Mouse (Mus musculus) forebrain, postnatal 0 days (tissue): Measurements from ENCODE around the gene Vps37b. TPM values are rescaled to one million over a fixed set of nuclear protein-coding genes. Genes with fewer than 3 reads are reported as not detected.

Experiments
- ATAC-seq: fragments of 200-750 bp; cut with Nextera tagmentation; 2 replicates; pipeline ENCODE4 v1.8.0; 2017; ENCODE audit warnings: mild to moderate bottlenecking, moderate library complexity
- DNase-seq: peaks from one replicate; pipeline ENCODE4 v3.0.0-alpha.2; 2015
- H3K27ac ChIP-seq: fragments of 300-500 bp; sonication (generic); 2 replicates; pipeline ENCODE4 v1.5.1; 2014; ENCODE audit warnings: low read depth, mild to moderate bottlenecking, antibody characterized with exemption, low read length, moderate library complexity, mixed read lengths
- H3K27me3 ChIP-seq: fragments of 300-500 bp; sonication (generic); 2 replicates; pipeline ENCODE4 v1.6.1; 2014; ENCODE audit warnings: mild to moderate bottlenecking, low read length, mixed read lengths; ENCODE audit not compliant: insufficient read depth
- H3K36me3 ChIP-seq: fragments of 300-500 bp; sonication (generic); 2 replicates; pipeline ENCODE4 v1.6.1; 2014; ENCODE audit warnings: mild to moderate bottlenecking, moderate library complexity; ENCODE audit not compliant: insufficient read depth
- H3K4me1 ChIP-seq: fragments of 300-500 bp; sonication (generic); 2 replicates; pipeline ENCODE4 v1.6.1; 2014; ENCODE audit warnings: antibody characterized with exemption; ENCODE audit not compliant: insufficient read depth
- H3K4me2 ChIP-seq: fragments of 300-500 bp; sonication (generic); 2 replicates; pipeline ENCODE4 v1.6.1; 2014; ENCODE audit warnings: low read depth, mild to moderate bottlenecking, moderate library complexity
- H3K4me3 ChIP-seq: fragments of 300-500 bp; sonication (generic); 2 replicates; pipeline ENCODE4 v1.5.1; 2014; ENCODE audit warnings: low read depth, low read length, mixed read lengths
- H3K9ac ChIP-seq: fragments of 300-500 bp; sonication (generic); 2 replicates; pipeline ENCODE4 v1.6.1; 2014; ENCODE audit warnings: mild to moderate bottlenecking
- H3K9me3 ChIP-seq: fragments of 300-500 bp; sonication (generic); 2 replicates; pipeline ENCODE4 v1.6.1; 2016; ENCODE audit warnings: low read length
- CTCF ChIP-seq: sonication (generic); IDR thresholded peaks from 2 replicates; pipeline ENCODE4 v1.5.1; 2016; ENCODE audit warnings: antibody characterized with exemption, control low read depth, low read depth
- WGBS: fragments of 180-500 bp; shearing (Covaris S2); extraction: QIAGEN DNeasy Blood & Tissue Kit; methylation state at CpG from one replicate; pipeline ENCODE4 v1.1.7; 2014; 5-methylcytosine and 5-hydroxymethylcytosine counted together
- polyA plus RNA-seq: library from polyadenylated mRNA; unstranded; fragments of >200 nt; fragmentation: Nextera tagmentation; extraction: Ambion mirVana; gene quantifications from 2 replicates; pipeline ENCODE4 v1.2.1, GENCODE M21; 2015
- total RNA-seq: library from RNA; depleted of rRNA; stranded (reverse); fragments of >200 nt; gene quantifications from 2 replicates; pipeline ENCODE4 v1.2.3, GENCODE M21; 2014

Vps37b gene
- total and polyA plus RNA-seq, 2 experiments from 2014 or later: 62.0 to 76.5 TPM

DNA sequence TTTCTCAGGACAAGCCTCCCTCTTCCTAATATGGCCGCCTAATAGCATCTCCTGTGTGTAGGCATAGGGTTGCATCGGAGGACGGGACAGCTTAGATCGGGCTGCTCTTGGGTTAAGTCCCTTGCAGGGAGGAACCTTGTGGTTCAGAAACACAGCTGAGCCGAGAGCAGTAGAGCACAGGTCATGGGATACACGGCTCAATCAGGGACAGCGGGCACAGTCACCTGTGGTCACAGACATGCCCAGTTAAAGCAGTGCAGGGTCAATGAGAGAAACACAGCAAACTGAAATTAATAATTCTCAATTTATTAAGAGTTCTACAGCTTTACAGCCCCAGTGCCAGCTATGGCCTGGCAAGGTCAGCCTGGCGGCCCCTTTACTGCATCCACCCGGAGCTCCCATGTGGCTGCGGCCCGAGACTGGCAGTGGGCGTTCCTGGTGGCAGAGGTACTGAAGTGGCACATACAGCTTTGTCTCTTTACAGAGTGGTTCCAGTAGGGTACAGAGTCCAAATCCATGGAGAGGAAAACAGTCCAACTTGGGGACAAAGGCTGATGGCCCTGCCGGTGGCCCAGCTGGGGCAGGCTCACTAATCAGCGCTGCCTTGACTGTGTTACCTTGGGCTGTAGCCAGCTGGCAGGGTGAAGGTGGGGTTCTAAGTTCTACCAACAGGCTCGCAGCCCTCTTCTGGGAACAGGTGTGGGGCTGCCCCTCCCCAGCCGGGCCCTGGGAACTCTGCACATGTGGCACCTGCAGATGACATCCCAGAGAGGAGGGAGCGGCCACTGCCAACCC lies 27.5 kb downstream of the Vps37b start:
- H3K9ac ChIP-seq: no peak overlapping the region
- no peaks in the 10 kb centered on the region for H3K4me1 ChIP-seq
- ATAC-seq: no peak; the same call in 1 of the 2 replicates
- 70% methylated on average over 17 of the region's 17 CpGs for whole genome bisulfite sequencing
- H3K4me2 ChIP-seq: no peak overlapping the region
- peaks cover 79% of the 10 kb centered on the region for H3K36me3 ChIP-seq
- H3K4me3 ChIP-seq: no peak overlapping the region
- TF ChIP-seq CTCF: no peak
- no peaks in the 10 kb centered on the region for H3K27me3 ChIP-seq
- H3K27ac ChIP-seq: no peak overlapping the region
- DNase-seq: no peak
- no peaks in the 10 kb centered on the region for H3K9me3 ChIP-seq

DNA sequence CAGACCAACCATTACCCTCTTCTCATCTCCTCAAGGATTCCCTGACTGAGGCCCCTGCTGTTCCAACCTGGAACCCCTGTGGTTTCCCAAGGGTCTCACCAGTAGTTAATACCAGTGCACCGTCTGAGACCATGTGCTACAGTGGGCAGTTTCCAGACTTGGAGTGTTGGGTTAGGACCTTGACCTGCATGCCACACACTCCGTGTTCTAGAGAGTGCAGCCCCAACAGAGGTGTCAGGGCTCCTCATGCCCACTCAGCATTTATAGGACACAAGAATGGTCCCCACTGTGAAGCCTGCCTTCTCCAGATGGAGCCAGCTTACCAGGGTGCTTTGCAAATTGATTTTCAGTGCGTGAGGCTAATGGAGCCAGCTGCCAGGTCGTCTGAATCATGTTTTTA lies 28.7 kb downstream of the Vps37b start:
- ATAC-seq: no peak
- Histone ChIP-seq H3K9me3 (no peaks in the 10 kb centered on the region), H3K9ac (no peak overlapping the region), H3K4me2 (no peak overlapping the region), H3K27ac (0 out of 2 replicates have a peak overlapping the region, but pooled peaks have one; percentile 1), H3K36me3 (peaks cover 76% of the 10 kb centered on the region), H3K4me1 (no peaks in the 10 kb centered on the region), H3K4me3 (no peak overlapping the region), H3K27me3 (no peaks in the 10 kb centered on the region)
- DNase-seq: no peak
- 52% methylated on average over 4 of the region's 4 CpGs for WGBS
- no peak for TF ChIP-seq CTCF

DNA sequence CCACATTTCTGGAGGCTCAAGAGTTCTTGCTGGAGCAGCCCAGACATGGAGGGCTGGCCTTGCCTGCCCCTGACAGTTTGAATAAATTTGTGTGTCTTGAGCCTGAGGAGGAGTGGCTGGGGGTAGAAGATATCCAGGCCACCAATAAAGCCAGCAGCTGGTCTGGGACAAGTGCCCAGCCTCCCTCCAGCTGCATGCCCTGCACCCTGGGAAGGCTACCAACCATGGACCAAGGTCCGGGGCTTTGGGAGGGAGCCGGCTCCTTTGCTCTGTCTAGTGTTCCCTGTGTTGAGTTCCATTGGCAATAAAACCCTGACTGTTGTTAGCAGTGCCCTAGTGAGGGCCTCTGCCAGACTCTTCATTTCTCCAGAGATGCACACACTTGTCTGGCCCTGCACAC lies 29.2 kb downstream of the Vps37b start:
- Histone ChIP-seq H3K9me3 (no peaks in the 10 kb centered on the region), H3K27me3 (no peaks in the 10 kb centered on the region), H3K4me1 (no peaks in the 10 kb centered on the region), H3K4me3 (no peak overlapping the region), H3K27ac (0 out of 2 replicates have a peak overlapping the region, but pooled peaks have one; percentile 1), H3K4me2 (no peak overlapping the region), H3K36me3 (peaks cover 71% of the 10 kb centered on the region), H3K9ac (no peak overlapping the region)
- peak; percentile 50 for ATAC-seq
- no peak for DNase-seq
- TF ChIP-seq CTCF: no peak
- 48% methylated on average over 2 of the region's 2 CpGs for whole genome bisulfite sequencing

DNA sequence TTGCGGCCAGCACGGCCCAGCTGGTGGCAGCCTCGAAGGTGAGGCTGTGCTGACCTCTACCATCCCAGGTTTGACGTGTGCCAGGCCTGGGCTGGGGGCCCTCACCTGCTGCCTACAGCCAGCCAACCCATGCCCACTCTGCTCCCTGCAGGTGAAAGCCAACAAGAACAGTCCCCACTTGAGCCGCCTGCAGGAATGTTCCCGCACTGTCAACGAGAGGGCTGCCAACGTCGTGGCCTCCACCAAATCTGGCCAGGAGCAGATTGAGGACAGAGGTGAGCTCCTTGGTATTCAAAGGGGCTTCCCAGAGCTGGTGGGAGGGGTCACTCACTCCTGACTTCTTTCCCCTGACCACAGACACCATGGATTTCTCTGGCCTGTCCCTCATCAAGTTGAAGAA lies 30.8 kb downstream of the Vps37b start:
- WGBS: 65% methylated on average over 9 of the region's 9 CpGs
- Histone ChIP-seq H3K4me3 (no peak overlapping the region), H3K36me3 (peaks cover 55% of the 10 kb centered on the region), H3K4me1 (no peaks in the 10 kb centered on the region), H3K27ac (no peak overlapping the region), H3K4me2 (no peak overlapping the region), H3K9ac (no peak overlapping the region), H3K27me3 (no peaks in the 10 kb centered on the region), H3K9me3 (no peaks in the 10 kb centered on the region)
- ATAC-seq (no peak), DNase-seq (no peak)
- no peak for TF ChIP-seq CTCF

DNA sequence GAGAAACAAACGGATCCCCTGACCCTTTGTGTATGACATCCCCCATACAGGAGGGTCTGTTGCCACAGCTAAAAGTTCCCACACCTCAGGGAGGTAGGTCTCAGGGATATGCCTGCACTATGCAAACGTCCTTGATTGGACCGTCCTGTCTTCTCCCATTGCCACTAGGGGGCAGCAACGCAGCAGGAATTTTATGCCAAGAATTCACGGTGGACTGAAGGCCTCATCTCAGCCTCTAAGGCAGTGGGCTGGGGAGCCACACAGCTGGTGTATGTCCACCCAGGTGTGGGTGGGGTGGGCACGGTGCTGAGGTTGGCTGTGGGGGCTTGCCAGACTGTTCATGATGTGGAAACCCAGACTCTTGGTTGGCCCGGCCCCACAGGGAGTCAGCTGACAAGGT lies 31.2 kb downstream of the Vps37b start:
- no peaks in the 10 kb centered on the region for H3K4me1 ChIP-seq
- 14% methylated on average over 7 of the region's 7 CpGs for WGBS

DNA sequence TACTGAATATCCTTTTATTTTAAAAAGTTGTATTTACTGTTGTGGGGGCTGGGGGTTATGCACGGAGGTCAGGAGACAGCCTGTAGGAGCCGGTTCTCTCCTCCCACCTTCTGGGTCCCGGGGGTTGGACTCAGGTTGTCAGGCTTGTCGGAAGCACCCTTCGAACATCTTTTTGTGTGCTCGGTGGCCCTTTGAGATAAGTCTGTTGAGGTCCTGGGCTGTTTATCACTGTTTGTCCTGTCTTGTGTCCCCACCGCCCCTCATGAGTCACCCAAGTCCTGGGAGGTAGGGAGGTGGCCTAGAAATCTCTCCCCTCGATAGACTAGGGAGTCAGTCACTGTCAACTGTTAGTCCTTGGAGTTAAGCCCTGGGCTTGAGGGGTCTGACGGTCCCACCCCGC lies 33.7 kb downstream of the Vps37b start:
- Histone ChIP-seq H3K4me1 (no peaks in the 10 kb centered on the region), H3K36me3 (peaks cover 31% of the 10 kb centered on the region), H3K27me3 (no peaks in the 10 kb centered on the region), H3K9me3 (no peaks in the 10 kb centered on the region), H3K4me2 (no peak overlapping the region), H3K4me3 (no peak overlapping the region), H3K9ac (no peak overlapping the region), H3K27ac (no peak overlapping the region)
- DNase-seq (no peak), ATAC-seq (no peak)
- 90% methylated on average over 10 of the region's 10 CpGs for WGBS
- no peak for TF ChIP-seq CTCF

More for the DNA sequence above, 31.2 kb downstream of the Vps37b start:
- peak; percentile 99 for TF ChIP-seq CTCF
- H3K27me3 ChIP-seq: no peaks in the 10 kb centered on the region
- no peaks in the 10 kb centered on the region for H3K9me3 ChIP-seq
- H3K27ac ChIP-seq: no peak overlapping the region
- DNase-seq (peak; percentile 95), ATAC-seq (peak; percentile 73)
- peaks cover 50% of the 10 kb centered on the region for H3K36me3 ChIP-seq
- H3K4me2 ChIP-seq: no peak overlapping the region
- no peak overlapping the region for H3K4me3 ChIP-seq
- H3K9ac ChIP-seq: no peak overlapping the region

DNA sequence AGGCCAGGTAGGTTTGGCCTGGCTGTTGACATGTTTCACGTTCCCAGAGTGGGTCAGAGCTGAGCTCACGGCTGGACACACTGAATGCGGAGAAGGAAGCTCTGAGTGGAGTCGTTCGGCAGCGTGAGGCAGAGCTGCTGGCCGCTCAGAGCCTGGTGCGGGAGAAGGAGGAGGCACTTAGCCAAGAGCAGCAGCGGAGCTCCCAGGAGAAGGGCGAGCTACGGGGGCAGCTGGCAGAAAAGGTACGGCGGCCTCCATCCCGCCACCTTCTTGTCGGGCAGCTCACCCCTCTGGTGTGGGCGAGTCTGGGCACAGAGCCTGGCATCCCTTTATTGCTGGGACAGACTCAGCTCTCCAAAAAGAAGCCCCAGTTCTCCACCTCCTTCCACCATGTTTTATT lies 34.3 kb downstream of the Vps37b start:
- WGBS: 54% methylated on average over 16 of the region's 16 CpGs
- DNase-seq (no peak), ATAC-seq (no peak)
- no peaks in the 10 kb centered on the region for H3K9me3 ChIP-seq
- peaks cover 30% of the 10 kb centered on the region for H3K36me3 ChIP-seq
- no peak overlapping the region for H3K4me2 ChIP-seq
- no peak overlapping the region for H3K27ac ChIP-seq
- TF ChIP-seq CTCF: no peak
- H3K9ac ChIP-seq: no peak overlapping the region
- H3K4me1 ChIP-seq: no peaks in the 10 kb centered on the region
- H3K27me3 ChIP-seq: no peaks in the 10 kb centered on the region
- H3K4me3 ChIP-seq: no peak overlapping the region
